Mouse (Mus musculus): ENCODE results near the gene Lct. TPM values are rescaled to one million over a fixed set of nuclear protein-coding genes. Genes with fewer than 3 reads are reported as not detected.

Lct gene
- not detected for polyA plus RNA-seq (2014; fragmentation: Illumina TruSeq; extraction: RNeasy Lipid Tissue Mini Kit (QIAGEN cat#74804); ENCODE audit: low read depth, low replicate concordance)

GRCm38 (mm10) chr1:128328218-128328617, at the start of gene Lct:
Gene Lct (minus strand): TSS chr1:128328318.

GRCm38 (mm10) chr1:128359554-128360376, 31.6 kb upstream of the Lct start, which contains the start of gene Mcm6:
Gene Mcm6 (minus strand): TSS chr1:128359664.

DNA sequence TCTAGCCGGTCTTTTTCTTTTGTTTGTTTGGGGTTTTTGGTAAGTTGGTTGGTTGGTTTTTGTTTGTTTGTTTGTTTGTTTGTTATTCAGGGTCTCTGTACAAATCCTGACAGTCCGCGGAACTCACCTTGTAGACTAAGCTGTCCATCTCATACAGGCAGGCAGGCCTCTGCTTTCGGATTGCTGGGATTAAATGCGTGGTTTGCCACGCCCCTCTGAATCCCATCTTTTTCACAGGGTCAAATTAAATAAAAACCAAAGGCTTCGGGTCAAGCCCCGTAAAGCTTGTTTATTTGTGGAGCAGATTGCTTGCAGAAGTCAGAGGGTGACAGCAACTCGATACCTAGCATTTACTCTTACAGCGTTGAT, 84.5 kb downstream of the Lct start, which contains the start of gene Ubxn4:
Ubxn4 (plus strand) TSS at position 338 of the 369 bp plus-strand sequence.

Other genes with a start within 250 kb of the Lct start
- 2.6 TPM for gene Zranb3, start 225.3 kb downstream of the Lct start, polyA plus RNA-seq (2014; fragmentation: Illumina TruSeq; extraction: RNeasy Lipid Tissue Mini Kit (QIAGEN cat#74804); ENCODE audit: low read depth, low replicate concordance)
- 144 TPM for gene R3hdm1, start 225.0 kb downstream of the Lct start, polyA plus RNA-seq (2014; fragmentation: Illumina TruSeq; extraction: RNeasy Lipid Tissue Mini Kit (QIAGEN cat#74804); ENCODE audit: low read depth, low replicate concordance)
- gene Ubxn4, start 84.4 kb downstream of the Lct start, polyA plus RNA-seq (2014; fragmentation: Illumina TruSeq; extraction: RNeasy Lipid Tissue Mini Kit (QIAGEN cat#74804); ENCODE audit: low read depth, low replicate concordance) = 135 TPM
- 18.3 TPM for gene Mcm6, start 31.3 kb upstream of the Lct start, polyA plus RNA-seq (2014; fragmentation: Illumina TruSeq; extraction: RNeasy Lipid Tissue Mini Kit (QIAGEN cat#74804); ENCODE audit: low read depth, low replicate concordance)
- 185 TPM for gene Dars, start 89.0 kb upstream of the Lct start, polyA plus RNA-seq (2014; fragmentation: Illumina TruSeq; extraction: RNeasy Lipid Tissue Mini Kit (QIAGEN cat#74804); ENCODE audit: low read depth, low replicate concordance)